Mouse (Mus musculus): ENCODE measurements around the gene Yif1b. TPM values are rescaled to one million over a fixed set of nuclear protein-coding genes. Genes with fewer than 3 reads are reported as not detected.

Yif1b gene
- total RNA-seq, 2 experiments from 2014 or later = 23.5 to 50.7 TPM

GRCm38 (mm10) chr7:29276715-29277114 is 38.6 kb downstream of the Yif1b start:
- no peak for ATAC-seq (replicated peaks; ENCODE audit: low FRiP score, low TSS enrichment, poor library complexity, severe bottlenecking)

GRCm38 (mm10) chr7:29277510-29277909 is 39.4 kb downstream of the Yif1b start:
- ATAC-seq (replicated peaks; ENCODE audit: low FRiP score, low TSS enrichment, poor library complexity, severe bottlenecking) = no peak

- no peak for ATAC-seq (replicated peaks; ENCODE audit: low FRiP score, low TSS enrichment, poor library complexity, severe bottlenecking)
Measured at GRCm38 (mm10) chr7:29279261-29279660, 41.1 kb downstream of the Yif1b start.

- ATAC-seq (replicated peaks; ENCODE audit: low FRiP score, low TSS enrichment, poor library complexity, severe bottlenecking) = no peak
Measured at GRCm38 (mm10) chr7:29279924-29280323, 41.8 kb downstream of the Yif1b start.

- peak; percentile 67 for ATAC-seq (replicated peaks; ENCODE audit: low FRiP score, low TSS enrichment, poor library complexity, severe bottlenecking)
Measured at GRCm38 (mm10) chr7:29280801-29281200, 42.7 kb downstream of the Yif1b start.

GRCm38 (mm10) chr7:29281201-29282073 is 43.3 kb downstream of the Yif1b start, which contains the start of gene Spint2:
Gene Spint2 (minus strand): TSS chr7:29281912.
- peak; percentile 51 for ATAC-seq (replicated peaks; ENCODE audit: low FRiP score, low TSS enrichment, poor library complexity, severe bottlenecking)

- ATAC-seq (replicated peaks; ENCODE audit: low FRiP score, low TSS enrichment, poor library complexity, severe bottlenecking) = no peak
Measured at GRCm38 (mm10) chr7:29282074-29282554, 44.0 kb downstream of the Yif1b start.

- no peak for ATAC-seq (replicated peaks; ENCODE audit: low FRiP score, low TSS enrichment, poor library complexity, severe bottlenecking)
Measured at GRCm38 (mm10) chr7:29283876-29284275, 45.7 kb downstream of the Yif1b start.

GRCm38 (mm10) chr7:29284523-29284922 is 46.4 kb downstream of the Yif1b start:
- no peak for ATAC-seq (replicated peaks; ENCODE audit: low FRiP score, low TSS enrichment, poor library complexity, severe bottlenecking)

- ATAC-seq (replicated peaks; ENCODE audit: low FRiP score, low TSS enrichment, poor library complexity, severe bottlenecking) = 0 out of 2 replicates have a peak, but pooled peaks have one; percentile 19
Measured at GRCm38 (mm10) chr7:29287481-29287880, 49.4 kb downstream of the Yif1b start.

- ATAC-seq (replicated peaks; ENCODE audit: low FRiP score, low TSS enrichment, poor library complexity, severe bottlenecking) = no peak
Measured at GRCm38 (mm10) chr7:29288079-29288478, 50.0 kb downstream of the Yif1b start.

- peak; percentile 68 for ATAC-seq (replicated peaks; ENCODE audit: low FRiP score, low TSS enrichment, poor library complexity, severe bottlenecking)
Measured at GRCm38 (mm10) chr7:29288942-29289638, 51.0 kb downstream of the Yif1b start, which contains the start of gene Ppp1r14a. Gene Ppp1r14a (plus strand): TSS chr7:29289308.

GRCm38 (mm10) chr7:29289856-29290255 is 51.7 kb downstream of the Yif1b start:
- no peak for ATAC-seq (replicated peaks; ENCODE audit: low FRiP score, low TSS enrichment, poor library complexity, severe bottlenecking)

- ATAC-seq (replicated peaks; ENCODE audit: low FRiP score, low TSS enrichment, poor library complexity, severe bottlenecking) = no peak
Measured at GRCm38 (mm10) chr7:29290691-29291485, 52.8 kb downstream of the Yif1b start.

GRCm38 (mm10) chr7:29291616-29292457 is 53.7 kb downstream of the Yif1b start:
- ATAC-seq (replicated peaks; ENCODE audit: low FRiP score, low TSS enrichment, poor library complexity, severe bottlenecking) = no peak

- no peak for ATAC-seq (replicated peaks; ENCODE audit: low FRiP score, low TSS enrichment, poor library complexity, severe bottlenecking)
Measured at GRCm38 (mm10) chr7:29292458-29293098, 54.4 kb downstream of the Yif1b start.

- ATAC-seq (replicated peaks; ENCODE audit: low FRiP score, low TSS enrichment, poor library complexity, severe bottlenecking) = no peak
Measured at GRCm38 (mm10) chr7:29293131-29294065, 55.3 kb downstream of the Yif1b start.
